Mouse (Mus musculus) kidney, adult 2 months (tissue): Measurements from ENCODE around the gene Nadk2.

Source experiments
- CTCF ChIP-seq: fragments of 200-500 bp; conservative IDR thresholded peaks from 2 replicates; pipeline ENCODE4 v1.5.1; 2011; ENCODE audit warnings: low read depth, mild to moderate bottlenecking, control low read depth, low read length, moderate library complexity, mixed read lengths; ENCODE audit not compliant: insufficient read depth, insufficient read length
- POLR2A ChIP-seq: fragments of 200-500 bp; IDR thresholded peaks from one replicate; pipeline ENCODE4 v1.6.1; 2011; ENCODE audit warnings: low read depth, low read length, control low read depth

DNA sequence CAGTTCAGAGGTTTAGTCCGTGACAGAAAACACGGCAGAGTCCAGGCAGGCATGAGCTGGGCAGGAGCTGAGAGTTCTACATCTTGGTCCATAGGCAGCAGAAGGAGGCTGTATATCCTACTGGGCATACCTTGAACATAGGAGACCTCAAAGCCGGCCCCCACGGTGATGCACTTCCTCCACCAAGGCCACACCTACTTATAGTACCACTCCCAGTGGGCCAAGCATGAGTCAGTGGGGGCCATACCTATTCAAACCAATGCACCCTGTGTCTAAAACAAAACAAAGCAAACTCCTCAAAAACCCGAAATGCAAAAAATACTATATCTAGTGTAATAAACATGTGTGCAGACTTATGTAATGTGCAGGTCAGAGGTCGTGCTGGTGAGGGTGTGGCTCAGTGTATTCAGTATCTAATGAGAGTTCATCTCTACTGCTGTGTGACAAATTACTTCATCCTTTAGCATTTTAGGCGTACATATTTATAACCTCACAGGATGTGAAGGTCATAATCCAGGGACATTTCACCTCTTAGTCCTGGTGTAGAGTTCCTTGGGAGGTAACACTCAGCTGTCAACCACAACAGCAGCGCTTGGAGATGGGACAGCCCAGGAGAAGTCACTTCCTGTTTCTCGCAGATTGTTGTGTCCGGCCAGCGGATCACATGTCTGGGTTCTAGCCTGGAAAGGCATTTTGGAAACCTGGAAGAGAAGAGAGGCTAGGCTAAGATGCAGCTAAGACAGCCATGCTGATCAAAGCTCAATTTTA lies 22.7 kb downstream of the Nadk2 start:
- TF ChIP-seq POLR2A (no peak), CTCF (no peak)
